Mouse (Mus musculus) frontal cortex, postnatal 36 days (tissue): ENCODE measurements around the gene Ldah.
"Not testable (repeated sequence)": the region's sequence is repeated elsewhere in the genome, so short reads cannot be mapped to it uniquely, and the experiment has no call there.

Experiments
- DNase-seq, 2 experiments: peaks; one replicate each; pipeline ENCODE4 v3.0.0; 2022; ENCODE audit warnings: low spot score in 2 of 2

Gene Ldah

GRCm38 (mm10) chr12:8207978-8208403 is at the start of gene Ldah:
Ldah (plus strand) TSS chr12:8208107.
- peak; percentile 92 to 93 for DNase-seq

GRCm38 (mm10) chr12:8167743-8168142 is 40.2 kb upstream of the Ldah start:
- no peak for DNase-seq

GRCm38 (mm10) chr12:8180921-8181320 is 27.0 kb upstream of the Ldah start:
- DNase-seq, result no peak

- DNase-seq, result no peak
These were observed 26.2 kb upstream of the Ldah start for GRCm38 (mm10) chr12:8181744-8182143.

GRCm38 (mm10) chr12:8184518-8184917 is 23.4 kb upstream of the Ldah start:
- no peak for DNase-seq

- DNase-seq, result no peak
These were observed 19.7 kb upstream of the Ldah start for GRCm38 (mm10) chr12:8188161-8188560.

- not testable (repeated sequence) for DNase-seq
These were observed 18.9 kb upstream of the Ldah start for GRCm38 (mm10) chr12:8188796-8189535.

- no peak for DNase-seq
These were observed 18.2 kb upstream of the Ldah start for GRCm38 (mm10) chr12:8189722-8190121.

GRCm38 (mm10) chr12:8205721-8206120 is 2.2 kb upstream of the Ldah start:
- DNase-seq, result no peak

GRCm38 (mm10) chr12:8207578-8207977 is 329 bp upstream of the Ldah start:
- no peak for DNase-seq

GRCm38 (mm10) chr12:8216392-8217280 is 8.7 kb downstream of the Ldah start:
- DNase-seq, result no peak

GRCm38 (mm10) chr12:8223036-8223435 is 15.1 kb downstream of the Ldah start:
- no peak for DNase-seq

GRCm38 (mm10) chr12:8231101-8231500 is 23.2 kb downstream of the Ldah start:
- no peak for DNase-seq

- peak in 1 of 2 experiments; percentile 38 for DNase-seq
These were observed 24.8 kb downstream of the Ldah start for GRCm38 (mm10) chr12:8232679-8233078.

GRCm38 (mm10) chr12:8242181-8242580 is 34.3 kb downstream of the Ldah start:
- no peak for DNase-seq

GRCm38 (mm10) chr12:8244746-8245145 is 36.8 kb downstream of the Ldah start:
- DNase-seq, result no peak

GRCm38 (mm10) chr12:8260297-8260696 is 52.4 kb downstream of the Ldah start:
- no peak for DNase-seq

GRCm38 (mm10) chr12:8266311-8266710 is 58.4 kb downstream of the Ldah start:
- no peak for DNase-seq

- DNase-seq, result no peak
These were observed 61.7 kb downstream of the Ldah start for GRCm38 (mm10) chr12:8269627-8270026.

- DNase-seq, result no peak
These were observed 63.5 kb downstream of the Ldah start for GRCm38 (mm10) chr12:8271405-8271804.

GRCm38 (mm10) chr12:8273471-8274171 is 65.7 kb downstream of the Ldah start:
- no peak for DNase-seq

- DNase-seq, result no peak
These were observed 67.5 kb downstream of the Ldah start for GRCm38 (mm10) chr12:8275424-8275823.
